Mouse (Mus musculus) forebrain, embryonic 15.5 days (tissue): Measurements from ENCODE around the gene Tpp1. TPM values are rescaled to one million over a fixed set of nuclear protein-coding genes. Genes with fewer than 3 reads are reported as not detected.
A peak's percentile ranks its signal among the peaks of the same experiment; 100 is the strongest.

Experiments used
- ATAC-seq: fragments of 200-750 bp; cut with Nextera tagmentation; replicated peaks from 2 replicates; pipeline ENCODE4 v1.8.0; 2017; ENCODE audit warnings: mild to moderate bottlenecking, moderate TSS enrichment, moderate library complexity
- H3K27ac ChIP-seq: fragments of 300-500 bp; sonication (generic); replicated peaks from 2 replicates; pipeline ENCODE4 v1.5.1; 2015; ENCODE audit warnings: mild to moderate bottlenecking, inconsistent platforms
- H3K27me3 ChIP-seq: fragments of 300-500 bp; sonication (generic); 2 replicates; pipeline ENCODE4 v1.6.1; 2015; ENCODE audit warnings: inconsistent platforms
- H3K36me3 ChIP-seq: fragments of 300-500 bp; sonication (generic); 2 replicates; pipeline ENCODE4 v1.6.1; 2015; ENCODE audit warnings: mild to moderate bottlenecking, inconsistent platforms
- H3K4me1 ChIP-seq: fragments of 300-500 bp; sonication (generic); 2 replicates; pipeline ENCODE4 v1.6.1; 2015; ENCODE audit warnings: inconsistent platforms
- H3K4me2 ChIP-seq: fragments of 300-500 bp; sonication (generic); replicated peaks from 2 replicates; pipeline ENCODE4 v1.6.1; 2015; ENCODE audit warnings: mild to moderate bottlenecking, inconsistent platforms
- H3K4me3 ChIP-seq: fragments of 300-500 bp; sonication (generic); 2 replicates; pipeline ENCODE4 v1.5.1; 2015; ENCODE audit warnings: mild to moderate bottlenecking, inconsistent platforms
- H3K9ac ChIP-seq: fragments of 300-500 bp; sonication (generic); replicated peaks from 2 replicates; pipeline ENCODE4 v1.6.1; 2015; ENCODE audit warnings: mild to moderate bottlenecking, inconsistent platforms
- H3K9me3 ChIP-seq: fragments of 300-500 bp; sonication (generic); 2 replicates; pipeline ENCODE4 v1.6.1; 2016; ENCODE audit warnings: inconsistent platforms
- WGBS: fragments of 180-500 bp; shearing (Covaris S2); methylation state at CpG from one replicate; pipeline ENCODE4 v1.1.7; 2015; ENCODE audit warnings: mixed read lengths; 5-methylcytosine and 5-hydroxymethylcytosine counted together
- polyA plus RNA-seq: library from polyadenylated mRNA; unstranded; fragments of >200 nt; fragmentation: Nextera tagmentation; extraction: Ambion mirVana; gene quantifications from 2 replicates; pipeline ENCODE4 v1.2.1, GENCODE M21; 2015

The Tpp1 gene
- polyA plus RNA-seq, 1 experiment from 2014 or later: 33.9 TPM

- Histone ChIP-seq H3K9me3 (no peaks in the 10 kb centered on the region), H3K4me3 (peak overlapping the region; percentile 2; the same call in 1 of the 2 replicates), H3K4me1 (peaks cover 73% of the 10 kb centered on the region), H3K9ac (peak overlapping the region; percentile 31; the same call in 1 of the 2 replicates), H3K27ac (peak overlapping the region; percentile 60), H3K36me3 (peaks cover 58% of the 10 kb centered on the region), H3K4me2 (no peak overlapping the region), H3K27me3 (no peaks in the 10 kb centered on the region)
- 68% methylated on average over 13 of the region's 13 CpGs for WGBS
- peak; percentile 41 for ATAC-seq
Measured at GRCm38 (mm10) chr7:105777797-105778552, 25.9 kb upstream of the Tpp1 start.

- Histone ChIP-seq H3K36me3 (peaks cover 63% of the 10 kb centered on the region), H3K27me3 (no peaks in the 10 kb centered on the region), H3K9me3 (no peaks in the 10 kb centered on the region), H3K4me3 (no peak overlapping the region), H3K9ac (no peak overlapping the region), H3K4me1 (peaks cover 68% of the 10 kb centered on the region), H3K4me2 (no peak overlapping the region), H3K27ac (no peak overlapping the region)
- ATAC-seq: no peak
- 95% methylated on average over 1 of the region's 1 CpGs for WGBS
Measured at GRCm38 (mm10) chr7:105777316-105777715, 25.3 kb upstream of the Tpp1 start.

GRCm38 (mm10) chr7:105776026-105776425 lies 24.0 kb upstream of the Tpp1 start:
- H3K9ac ChIP-seq: no peak overlapping the region
- WGBS: 89% methylated on average over 2 of the region's 2 CpGs
- no peak for ATAC-seq
- H3K4me1 ChIP-seq: peaks cover 66% of the 10 kb centered on the region
- H3K36me3 ChIP-seq: peaks cover 63% of the 10 kb centered on the region
- H3K4me2 ChIP-seq: no peak overlapping the region
- no peak overlapping the region for H3K27ac ChIP-seq
- no peak overlapping the region for H3K4me3 ChIP-seq
- no peaks in the 10 kb centered on the region for H3K9me3 ChIP-seq
- H3K27me3 ChIP-seq: no peaks in the 10 kb centered on the region

DNA sequence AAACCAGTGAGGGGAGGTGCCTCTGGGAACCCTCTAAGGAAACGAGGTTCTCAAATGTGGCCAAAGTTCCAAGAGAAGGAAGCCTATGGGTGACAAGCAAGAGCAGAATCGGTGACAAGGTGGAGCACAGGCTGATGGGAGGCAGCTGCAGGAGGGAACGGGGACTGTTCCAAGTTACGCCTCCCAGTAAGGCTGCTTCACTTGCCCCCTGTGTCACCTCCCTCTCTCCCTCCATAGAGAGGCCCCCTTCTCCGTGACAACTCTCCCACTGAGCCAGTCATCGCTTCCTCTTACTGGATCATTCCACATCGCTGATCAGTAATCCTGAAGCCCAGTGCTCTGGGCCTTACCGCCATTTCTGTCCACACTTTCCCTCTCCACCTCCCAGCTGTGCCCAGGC lies 22.6 kb upstream of the Tpp1 start:
- Histone ChIP-seq H3K27me3 (no peaks in the 10 kb centered on the region), H3K9ac (no peak overlapping the region), H3K4me2 (no peak overlapping the region), H3K27ac (no peak overlapping the region), H3K4me3 (no peak overlapping the region), H3K4me1 (peaks cover 65% of the 10 kb centered on the region), H3K36me3 (peaks cover 63% of the 10 kb centered on the region), H3K9me3 (no peaks in the 10 kb centered on the region)
- no peak for ATAC-seq
- whole genome bisulfite sequencing: 29% methylated on average over 8 of the region's 8 CpGs

DNA sequence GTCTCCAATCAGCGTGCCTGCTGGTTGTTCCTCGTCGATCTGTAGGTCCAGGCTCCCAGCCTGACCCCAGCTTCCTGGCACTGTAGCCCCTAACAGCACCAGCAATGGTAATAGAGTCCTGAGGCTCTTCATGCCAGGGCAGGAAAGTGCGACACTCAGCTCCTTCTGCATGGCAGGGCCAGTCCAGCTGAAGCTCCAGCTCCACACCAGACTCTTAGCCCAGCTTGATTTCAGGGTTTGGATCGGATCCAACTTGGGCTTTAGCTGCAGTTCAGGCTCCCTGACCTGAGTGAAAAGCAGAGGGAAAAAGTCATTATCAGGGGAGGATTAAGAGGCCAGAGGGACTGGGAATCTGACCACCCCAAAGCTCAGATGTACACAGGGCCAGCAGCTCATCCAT lies 21.0 kb upstream of the Tpp1 start:
- ATAC-seq: no peak
- no peak overlapping the region for H3K4me3 ChIP-seq
- no peak overlapping the region for H3K9ac ChIP-seq
- H3K27ac ChIP-seq: no peak overlapping the region
- WGBS: 90% methylated on average over 5 of the region's 5 CpGs
- H3K9me3 ChIP-seq: no peaks in the 10 kb centered on the region
- no peak overlapping the region for H3K4me2 ChIP-seq
- peaks cover 61% of the 10 kb centered on the region for H3K4me1 ChIP-seq
- peaks cover 68% of the 10 kb centered on the region for H3K36me3 ChIP-seq
- no peaks in the 10 kb centered on the region for H3K27me3 ChIP-seq

DNA sequence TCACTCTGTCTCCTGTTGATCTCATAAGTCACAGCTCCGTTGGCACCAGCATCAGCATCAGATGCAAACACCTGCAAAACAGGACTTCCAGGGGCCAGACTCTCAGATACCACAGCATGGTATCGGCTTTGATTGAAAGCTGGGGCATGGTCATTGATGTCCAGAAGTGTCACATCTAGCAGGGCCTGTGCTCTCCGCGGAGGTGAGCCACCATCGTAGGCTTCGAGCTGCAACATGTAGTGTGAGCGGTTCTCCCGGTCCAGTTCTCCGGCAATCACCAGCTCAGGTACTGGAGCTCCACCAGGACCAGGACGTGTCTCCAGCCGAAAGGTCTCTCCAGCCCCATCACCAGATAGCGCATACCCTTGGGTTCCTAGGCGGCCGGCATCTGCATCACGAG lies 20.3 kb upstream of the Tpp1 start:
- H3K4me2 ChIP-seq: no peak overlapping the region
- 96% methylated on average over 15 of the region's 15 CpGs for WGBS
- H3K9me3 ChIP-seq: no peaks in the 10 kb centered on the region
- no peak overlapping the region for H3K4me3 ChIP-seq
- peaks cover 61% of the 10 kb centered on the region for H3K4me1 ChIP-seq
- no peaks in the 10 kb centered on the region for H3K27me3 ChIP-seq
- H3K36me3 ChIP-seq: peaks cover 73% of the 10 kb centered on the region
- H3K27ac ChIP-seq: no peak overlapping the region
- no peak for ATAC-seq
- H3K9ac ChIP-seq: no peak overlapping the region

DNA sequence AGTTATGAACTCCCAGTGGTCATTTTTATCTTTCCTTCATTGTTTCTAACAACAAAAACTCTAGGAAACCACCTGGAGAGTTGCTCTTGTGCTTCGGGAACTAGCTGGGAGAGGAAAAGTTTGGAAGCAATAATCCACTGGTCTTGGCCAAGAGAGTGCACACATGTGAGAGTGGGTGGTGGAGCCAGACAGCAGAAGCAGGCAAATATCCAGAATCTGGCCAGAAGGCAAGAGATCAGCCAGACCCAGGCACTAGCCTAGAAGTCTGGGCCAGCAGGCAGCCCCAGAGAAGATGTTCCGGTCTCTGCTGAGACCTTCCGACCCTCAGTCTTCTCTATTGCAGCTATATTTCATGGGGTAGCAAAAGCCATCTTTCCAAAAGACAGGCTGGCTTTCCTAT lies 17.9 kb upstream of the Tpp1 start:
- H3K4me3 ChIP-seq: no peak overlapping the region
- no peak for ATAC-seq
- WGBS: 91% methylated on average over 3 of the region's 3 CpGs

GRCm38 (mm10) chr7:105767729-105768165 lies 15.7 kb upstream of the Tpp1 start:
- peaks cover 40% of the 10 kb centered on the region for H3K4me1 ChIP-seq
- no peak overlapping the region for H3K27ac ChIP-seq
- 21% methylated on average over 6 of the region's 6 CpGs for WGBS
- peaks cover 94% of the 10 kb centered on the region for H3K36me3 ChIP-seq
- no peak overlapping the region for H3K4me3 ChIP-seq
- no peaks in the 10 kb centered on the region for H3K27me3 ChIP-seq
- H3K4me2 ChIP-seq: no peak overlapping the region
- H3K9ac ChIP-seq: no peak overlapping the region
- no peaks in the 10 kb centered on the region for H3K9me3 ChIP-seq
- ATAC-seq: no peak

More for the DNA sequence above, 17.9 kb upstream of the Tpp1 start:
- Histone ChIP-seq H3K27ac (no peak overlapping the region), H3K27me3 (no peaks in the 10 kb centered on the region), H3K36me3 (peaks cover 85% of the 10 kb centered on the region), H3K4me2 (no peak overlapping the region), H3K4me1 (peaks cover 49% of the 10 kb centered on the region), H3K9me3 (no peaks in the 10 kb centered on the region), H3K9ac (no peak overlapping the region)

DNA sequence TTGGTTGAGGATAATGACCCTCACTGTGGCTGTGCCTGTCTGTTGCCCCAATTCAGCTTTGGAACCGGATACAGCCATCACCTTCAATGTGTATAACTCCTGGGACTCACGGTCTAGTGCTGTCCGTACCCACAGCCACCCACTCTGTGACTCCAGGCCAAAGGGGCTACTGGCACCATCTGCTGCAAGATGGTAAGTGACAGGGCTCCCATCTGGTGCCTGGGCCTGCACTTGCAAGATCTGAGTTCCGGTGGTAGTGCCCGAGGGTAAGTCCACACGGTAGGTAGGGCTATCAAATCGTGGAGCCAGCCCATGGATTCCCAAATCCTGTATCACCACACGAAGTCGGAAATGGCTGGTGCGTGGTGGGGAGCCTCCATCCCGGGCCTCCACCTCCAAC lies 12.3 kb upstream of the Tpp1 start:
- no peak overlapping the region for H3K27ac ChIP-seq
- H3K9ac ChIP-seq: no peak overlapping the region
- no peaks in the 10 kb centered on the region for H3K9me3 ChIP-seq
- no peak overlapping the region for H3K4me2 ChIP-seq
- no peak overlapping the region for H3K4me3 ChIP-seq
- peaks cover 21% of the 10 kb centered on the region for H3K4me1 ChIP-seq
- no peak for ATAC-seq
- peaks cover 85% of the 10 kb centered on the region for H3K36me3 ChIP-seq
- WGBS: 90% methylated on average over 11 of the region's 11 CpGs
- no peaks in the 10 kb centered on the region for H3K27me3 ChIP-seq

- no peak overlapping the region for H3K9ac ChIP-seq
- no peak overlapping the region for H3K4me2 ChIP-seq
- no peaks in the 10 kb centered on the region for H3K27me3 ChIP-seq
- no peak overlapping the region for H3K27ac ChIP-seq
- WGBS: 25% methylated on average over 55 of the region's 55 CpGs
- no peak overlapping the region for H3K4me3 ChIP-seq
- ATAC-seq: 0 out of 2 replicates have a peak, but pooled peaks have one; percentile 6
- no peaks in the 10 kb centered on the region for H3K9me3 ChIP-seq
- peaks cover 5% of the 10 kb centered on the region; the same call in 1 of the 2 replicates for H3K4me1 ChIP-seq
- H3K36me3 ChIP-seq: peaks cover 87% of the 10 kb centered on the region
Measured at GRCm38 (mm10) chr7:105762517-105763270, 10.7 kb upstream of the Tpp1 start.

- 23% methylated on average over 51 of the region's 51 CpGs for WGBS
- H3K9ac ChIP-seq: no peak overlapping the region
- 0 out of 2 replicates have a peak, but pooled peaks have one; percentile 15 for ATAC-seq
Measured at GRCm38 (mm10) chr7:105761813-105762484, 9.9 kb upstream of the Tpp1 start.

DNA sequence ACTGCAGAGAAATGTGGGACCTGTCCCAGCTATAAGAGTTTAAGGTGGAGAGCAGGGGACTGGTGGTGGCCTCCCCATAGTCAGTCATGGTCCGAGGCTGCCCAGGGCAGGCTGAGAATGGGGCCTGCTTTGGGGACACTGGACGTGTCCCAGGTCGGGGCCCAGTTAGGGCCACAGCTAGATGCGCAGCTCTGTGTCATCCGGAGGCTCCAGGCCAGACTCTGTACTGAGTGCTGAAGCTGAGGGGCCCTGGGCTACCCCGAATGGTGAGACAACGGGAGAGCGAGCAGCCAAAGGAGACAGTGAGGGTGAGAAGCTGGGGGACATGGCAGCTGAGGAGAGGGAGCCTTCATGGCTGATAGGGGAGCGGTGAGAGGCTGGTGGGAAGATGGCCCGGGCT lies 1.2 kb upstream of the Tpp1 start:
- H3K9me3 ChIP-seq: no peaks in the 10 kb centered on the region

More at GRCm38 (mm10) chr7:105761813-105762484, 9.9 kb upstream of the Tpp1 start:
- no peak overlapping the region for H3K27ac ChIP-seq
- H3K4me3 ChIP-seq: no peak overlapping the region
- no peaks in the 10 kb centered on the region for H3K27me3 ChIP-seq
- peaks cover 90% of the 10 kb centered on the region for H3K36me3 ChIP-seq
- no peak overlapping the region for H3K4me2 ChIP-seq
- H3K9me3 ChIP-seq: no peaks in the 10 kb centered on the region
- H3K4me1 ChIP-seq: no peaks in the 10 kb centered on the region

More for the DNA sequence above, 1.2 kb upstream of the Tpp1 start:
- ATAC-seq: no peak
- Histone ChIP-seq H3K4me3 (no peak overlapping the region), H3K36me3 (peaks cover 71% of the 10 kb centered on the region), H3K4me1 (peaks cover 17% of the 10 kb centered on the region), H3K27me3 (no peaks in the 10 kb centered on the region), H3K9ac (no peak overlapping the region), H3K4me2 (no peak overlapping the region), H3K27ac (no peak overlapping the region)
- WGBS: 93% methylated on average over 10 of the region's 10 CpGs
